Mouse (Mus musculus) ES-E14 (cell line): ENCODE data around the gene Sox5.

Experiments
- HCFC1 ChIP-seq: IDR thresholded peaks from 2 replicates; pipeline ENCODE4 v1.6.1; 2012; ENCODE audit warnings: low read length, inconsistent platforms, borderline replicate concordance; ENCODE audit not compliant: insufficient read depth
- ZC3H11A ChIP-seq: IDR thresholded peaks from 2 replicates; pipeline ENCODE4 v1.6.1; 2012; ENCODE audit warnings: low read depth, mild to moderate bottlenecking, inconsistent platforms, low read length, borderline replicate concordance

- TF ChIP-seq ZC3H11A (no peak), HCFC1 (no peak)
These were observed 865.5 kb downstream of the Sox5 start for GRCm38 (mm10) chr6:143916152-143916735.
